Comparison of ENCODE assay signal across 14 mouse cellular contexts in genomic region chr6:138142604-138143003, GRCm38 (mm10). TPM values are rescaled to one million over a fixed set of nuclear protein-coding genes. Genes with fewer than 3 reads are reported as not detected.
DNase-seq lines count a peak whose midpoint lies in the region; ATAC-seq and TF ChIP-seq lines count a peak whose summit lies in the region.
"Had no signal": no experiment of that assay in that cellular context is flagged by ENCODE, and none has a peak within 500 bp of the region (broad histone marks: within the 10 kb centered on the region; RNA-seq: fewer than 3 reads in every experiment).

No protein-coding gene starts in this region.

- peak overlapping the region; percentile 13; the same call in 1 of the 2 replicates for H3K4me2 ChIP-seq in heart, embryonic 13.5 days
- H3K4me2 ChIP-seq in lung, embryonic 15.5 days, result peak overlapping the region; percentile 73
- peak overlapping the region; percentile 77 for H3K4me2 ChIP-seq in intestine, embryonic 16.5 days (ENCODE audit: low read depth, low read length)
- peak overlapping the region; percentile 76 for H3K4me2 ChIP-seq in stomach, embryonic 15.5 days
- H3K4me2 ChIP-seq in forebrain, embryonic 13.5 days, result no peak overlapping the region

- ATAC-seq in heart, embryonic 13.5 days (ENCODE audit: extremely low read depth, insufficient number of reproducible peaks, low FRiP score, low TSS enrichment), result no peak
- ATAC-seq in lung, embryonic 15.5 days (ENCODE audit: borderline replicate concordance, extremely low read depth, low FRiP score, low TSS enrichment), result no peak
- ATAC-seq in intestine, embryonic 16.5 days, result no peak
- ATAC-seq in stomach, embryonic 15.5 days (ENCODE audit: insufficient read depth, low FRiP score, low read depth), result no peak
- no peak for ATAC-seq in forebrain, embryonic 13.5 days
- ATAC-seq: midbrain, embryonic 16.5 days had no signal

- no peak for DNase-seq in heart, postnatal 4 days
- DNase-seq in lung, postnatal 10 days, result no peak
- DNase-seq in layer of hippocampus, adult 2 months (ENCODE audit: low spot score in 2 of 2), result no peak
- DNase-seq: cerebellum, adult 8-10 months; embryo, embryonic 11 days; kidney, postnatal 10 days; layer of hippocampus, postnatal 36 days; thymus, postnatal 25 days had no signal

- no peaks in the 10 kb centered on the region for H3K9me3 ChIP-seq in heart, embryonic 13.5 days
- no peaks in the 10 kb centered on the region for H3K9me3 ChIP-seq in lung, embryonic 15.5 days
- H3K9me3 ChIP-seq in intestine, embryonic 16.5 days (ENCODE audit: control insufficient read depth, low read length), result no peaks in the 10 kb centered on the region
- no peaks in the 10 kb centered on the region for H3K9me3 ChIP-seq in stomach, embryonic 15.5 days
- H3K9me3 ChIP-seq in forebrain, embryonic 13.5 days (replicated peaks), result no peaks in the 10 kb centered on the region

- no peaks in the 10 kb centered on the region for H3K36me3 ChIP-seq in heart, embryonic 13.5 days
- H3K36me3 ChIP-seq in lung, embryonic 15.5 days, result no peaks in the 10 kb centered on the region
- no peaks in the 10 kb centered on the region for H3K36me3 ChIP-seq in intestine, embryonic 16.5 days (ENCODE audit: control insufficient read depth, insufficient read depth, low read length)
- H3K36me3 ChIP-seq in stomach, embryonic 15.5 days, result no peaks in the 10 kb centered on the region
- H3K36me3 ChIP-seq in forebrain, embryonic 13.5 days (ENCODE audit: poor library complexity, severe bottlenecking), result no peaks in the 10 kb centered on the region

- no peak overlapping the region for H3K9ac ChIP-seq in heart, embryonic 13.5 days
- H3K9ac ChIP-seq in lung, embryonic 15.5 days, result no peak overlapping the region
- peak overlapping the region; percentile 38; the same call in 1 of the 2 replicates for H3K9ac ChIP-seq in intestine, embryonic 16.5 days (ENCODE audit: low read depth, low read length)
- no peak overlapping the region for H3K9ac ChIP-seq in stomach, embryonic 15.5 days
- no peak overlapping the region for H3K9ac ChIP-seq in forebrain, embryonic 13.5 days

- WGBS in heart, embryonic 13.5 days, result 83% methylated on average over 7 of the region's 7 CpGs
- 78% methylated on average over 7 of the region's 7 CpGs for WGBS in lung, embryonic 15.5 days
- WGBS in intestine, embryonic 16.5 days, result 84% methylated on average over 7 of the region's 7 CpGs
- 79% methylated on average over 7 of the region's 7 CpGs for WGBS in stomach, embryonic 15.5 days
- WGBS in forebrain, embryonic 13.5 days, result 89% methylated on average over 7 of the region's 7 CpGs

- no peaks in the 10 kb centered on the region for H3K27me3 ChIP-seq in heart, embryonic 13.5 days (replicated peaks)
- no peaks in the 10 kb centered on the region for H3K27me3 ChIP-seq in lung, embryonic 15.5 days
- H3K27me3 ChIP-seq in intestine, embryonic 16.5 days (replicated peaks; ENCODE audit: control insufficient read depth, insufficient read depth, low read length), result no peaks in the 10 kb centered on the region
- no peaks in the 10 kb centered on the region for H3K27me3 ChIP-seq in stomach, embryonic 15.5 days (replicated peaks)
- no peaks in the 10 kb centered on the region for H3K27me3 ChIP-seq in forebrain, embryonic 13.5 days

- no peak for TF ChIP-seq CTCF in layer of hippocampus, adult 2 months (conservative IDR thresholded peaks at IDR 0.05)

- H3K4me1 ChIP-seq in heart, embryonic 13.5 days, result peaks cover 28% of the 10 kb centered on the region
- H3K4me1 ChIP-seq in lung, embryonic 15.5 days, result peaks cover 30% of the 10 kb centered on the region
- peaks cover 17% of the 10 kb centered on the region for H3K4me1 ChIP-seq in intestine, embryonic 16.5 days (ENCODE audit: control insufficient read depth, insufficient read depth, low read length)
- H3K4me1 ChIP-seq in stomach, embryonic 15.5 days, result peaks cover 17% of the 10 kb centered on the region; the same call in 1 of the 2 replicates
- peaks cover 21% of the 10 kb centered on the region for H3K4me1 ChIP-seq in forebrain, embryonic 13.5 days

- no peak overlapping the region for H3K4me3 ChIP-seq in heart, embryonic 13.5 days
- peak overlapping the region; percentile 59; the same call in 1 of the 2 replicates for H3K4me3 ChIP-seq in lung, embryonic 15.5 days
- H3K4me3 ChIP-seq in intestine, embryonic 16.5 days (ENCODE audit: low read length), result peak overlapping the region; percentile 63
- no peak overlapping the region for H3K4me3 ChIP-seq in stomach, embryonic 15.5 days (replicated peaks)
- no peak overlapping the region for H3K4me3 ChIP-seq in layer of hippocampus, adult 2 months
- H3K4me3 ChIP-seq in forebrain, embryonic 13.5 days, result no peak overlapping the region

- no peak overlapping the region for H3K27ac ChIP-seq in heart, embryonic 13.5 days (replicated peaks)
- peak overlapping the region; percentile 94 for H3K27ac ChIP-seq in lung, embryonic 15.5 days
- peak overlapping the region; percentile 65 for H3K27ac ChIP-seq in intestine, embryonic 16.5 days (ENCODE audit: low read length)
- peak overlapping the region; percentile 57; the same call in 1 of the 2 replicates for H3K27ac ChIP-seq in stomach, embryonic 15.5 days
- H3K27ac ChIP-seq in layer of hippocampus, adult 2 months, result no peak overlapping the region
- no peak overlapping the region for H3K27ac ChIP-seq in forebrain, embryonic 13.5 days

RNA-seq across cellular contexts. Expression of gene Mgst1, which starts 2.5 kb away (rescaled TPM):
- 103 and 121 TPM in 2 replicates for polyA plus RNA-seq in heart, embryonic 13.5 days (2015; fragmentation: Nextera tagmentation; extraction: Ambion mirVana)
- 10 to 100 TPM; 22.3 to 30.4 TPM for total RNA-seq in heart, postnatal 4 days (2021)
- polyA plus RNA-seq in lung, embryonic 15.5 days (2015; fragmentation: Nextera tagmentation; extraction: Ambion mirVana), result 277 and 278 TPM in 2 replicates
- polyA plus RNA-seq in intestine, embryonic 16.5 days (2015; fragmentation: Nextera tagmentation; extraction: Ambion mirVana), result 595 and 631 TPM in 2 replicates
- 327 and 388 TPM in 2 replicates for polyA plus RNA-seq in stomach, embryonic 15.5 days (2015; fragmentation: Nextera tagmentation; extraction: Ambion mirVana)
- 10 to 100 TPM; 11.2 to 15.1 TPM for total RNA-seq in layer of hippocampus, adult 2 months (2021)
- polyA plus RNA-seq in forebrain, embryonic 13.5 days (2015; fragmentation: Nextera tagmentation; extraction: Ambion mirVana), result 36.2 and 44.1 TPM in 2 replicates

Comparison
In these comparisons a context has a peak if more than half of its experiments do, and no peak if none do; other contexts are left out.
1. H3K27ac ChIP-seq: peak in lung, embryonic 15.5 days (single experiment), intestine, embryonic 16.5 days (single experiment) and stomach, embryonic 15.5 days (single experiment); none in heart, embryonic 13.5 days (single experiment), layer of hippocampus, adult 2 months (single experiment) and forebrain, embryonic 13.5 days (single experiment).
2. H3K4me3 ChIP-seq: peak in lung, embryonic 15.5 days (single experiment) and intestine, embryonic 16.5 days (single experiment); none in heart, embryonic 13.5 days (single experiment), stomach, embryonic 15.5 days (single experiment), layer of hippocampus, adult 2 months (single experiment) and forebrain, embryonic 13.5 days (single experiment).